Mouse (Mus musculus): ENCODE results near the gene Rcsd1. TPM values are rescaled to one million over a fixed set of nuclear protein-coding genes. Genes with fewer than 3 reads are reported as not detected.

The Rcsd1 gene
- 11.1 and 14.9 TPM in 2 replicates for polyA plus RNA-seq (2014; fragmentation: Nextera tagmentation; extraction: Ambion mirVana)

GRCm38 (mm10) chr1:165709629-165710256, at the start of gene Rcsd1:
Gene Rcsd1, minus strand, starts transcription at chr1:165709757.
- Histone ChIP-seq H3K9me3 (ENCODE audit: control insufficient read depth, low read length) (no peaks in the 10 kb centered on the region), H3K36me3 (ENCODE audit: control insufficient read depth, insufficient read depth, low read length) (no peaks in the 10 kb centered on the region), H3K27ac (replicated peaks; ENCODE audit: low read depth, low read length) (no peak within 1 kb of the TSS; the same call in 1 of the 2 replicates), H3K9ac (ENCODE audit: low read depth, low read length) (peak within 1 kb of the TSS; percentile 69; the same call in 1 of the 2 replicates), H3K4me3 (ENCODE audit: low read depth, low read length) (no peak within 1 kb of the TSS), H3K4me1 (ENCODE audit: control insufficient read depth, insufficient read depth, low read length) (peaks cover 3% of the 10 kb centered on the region; the same call in 1 of the 2 replicates), H3K27me3 (replicated peaks; ENCODE audit: control insufficient read depth, insufficient read depth, low read length) (no peaks in the 10 kb centered on the region), H3K4me2 (ENCODE audit: low read depth, low read length) (peak within 1 kb of the TSS; percentile 72)
- no peak for ATAC-seq (ENCODE audit: low read depth)
- DNase-seq (ENCODE audit: low spot score), result no peak
- WGBS, result 62% methylated on average over 5 of the region's 5 CpGs

DNA sequence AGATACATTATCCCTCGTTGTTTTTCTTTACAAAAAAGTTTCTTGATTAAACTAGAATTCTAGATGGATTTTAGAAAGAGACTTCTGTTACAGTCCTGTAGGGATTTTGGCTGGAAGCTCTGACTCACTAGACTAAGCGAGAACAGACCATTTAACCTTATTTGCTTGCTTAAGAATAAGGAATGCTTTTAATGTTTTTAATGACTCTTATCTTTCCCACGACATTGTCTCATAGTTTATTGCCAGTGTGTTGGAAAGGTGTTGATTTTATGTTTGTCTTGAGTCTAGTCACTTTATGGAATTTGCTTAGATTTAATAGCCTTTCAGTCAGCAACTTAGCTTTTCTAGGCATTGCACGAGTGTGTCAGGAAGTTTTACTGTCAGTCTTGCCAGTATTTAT, 45.6 kb upstream of the Rcsd1 start:
- Histone ChIP-seq H3K4me1 (ENCODE audit: control insufficient read depth, insufficient read depth, low read length) (no peaks in the 10 kb centered on the region), H3K9ac (ENCODE audit: low read depth, low read length) (no peak overlapping the region), H3K27ac (replicated peaks; ENCODE audit: low read depth, low read length) (no peak overlapping the region), H3K4me2 (ENCODE audit: low read depth, low read length) (no peak overlapping the region), H3K9me3 (ENCODE audit: control insufficient read depth, low read length) (no peaks in the 10 kb centered on the region), H3K36me3 (ENCODE audit: control insufficient read depth, insufficient read depth, low read length) (no peaks in the 10 kb centered on the region), H3K4me3 (ENCODE audit: low read depth, low read length) (no peak overlapping the region), H3K27me3 (replicated peaks; ENCODE audit: control insufficient read depth, insufficient read depth, low read length) (no peaks in the 10 kb centered on the region)
- 46% methylated on average over 4 of the region's 4 CpGs for WGBS
- no peak for ATAC-seq (ENCODE audit: low read depth)
- DNase-seq (ENCODE audit: low spot score), result no peak

DNA sequence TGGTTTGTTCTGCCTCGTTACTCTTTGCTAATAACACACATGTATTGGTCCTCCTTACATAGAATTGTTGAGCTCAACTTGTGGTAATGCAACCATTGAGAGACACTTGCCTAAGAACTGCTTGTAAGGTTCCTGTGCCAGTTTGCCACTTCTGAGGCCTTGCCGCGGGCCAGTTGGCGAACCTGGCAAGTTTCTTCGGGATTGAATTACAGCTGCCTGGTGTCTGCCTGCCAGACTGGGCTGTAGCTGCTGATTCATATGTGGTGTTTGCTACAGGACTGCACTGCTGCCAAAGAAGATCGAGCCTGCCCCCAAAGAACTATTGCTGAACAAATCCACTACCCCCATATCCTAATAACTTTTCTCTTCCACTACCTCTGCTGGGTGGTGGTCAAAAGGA, 44.6 kb upstream of the Rcsd1 start:
- no peak for ATAC-seq (ENCODE audit: low read depth)
- Histone ChIP-seq H3K36me3 (ENCODE audit: control insufficient read depth, insufficient read depth, low read length) (no peaks in the 10 kb centered on the region), H3K9me3 (ENCODE audit: control insufficient read depth, low read length) (no peaks in the 10 kb centered on the region), H3K4me3 (ENCODE audit: low read depth, low read length) (no peak overlapping the region), H3K9ac (ENCODE audit: low read depth, low read length) (no peak overlapping the region), H3K27me3 (replicated peaks; ENCODE audit: control insufficient read depth, insufficient read depth, low read length) (no peaks in the 10 kb centered on the region), H3K4me1 (ENCODE audit: control insufficient read depth, insufficient read depth, low read length) (no peaks in the 10 kb centered on the region), H3K4me2 (ENCODE audit: low read depth, low read length) (no peak overlapping the region), H3K27ac (replicated peaks; ENCODE audit: low read depth, low read length) (no peak overlapping the region)
- DNase-seq (ENCODE audit: low spot score), result no peak
- 91% methylated on average over 6 of the region's 6 CpGs for WGBS

- no peak overlapping the region for H3K9ac ChIP-seq (ENCODE audit: low read depth, low read length)
- H3K4me3 ChIP-seq (ENCODE audit: low read depth, low read length), result no peak overlapping the region
- ATAC-seq (ENCODE audit: low read depth) (no peak), DNase-seq (ENCODE audit: low spot score) (no peak)
- no peaks in the 10 kb centered on the region for H3K36me3 ChIP-seq (ENCODE audit: control insufficient read depth, insufficient read depth, low read length)
- no peaks in the 10 kb centered on the region for H3K27me3 ChIP-seq (replicated peaks; ENCODE audit: control insufficient read depth, insufficient read depth, low read length)
- no peaks in the 10 kb centered on the region for H3K9me3 ChIP-seq (ENCODE audit: control insufficient read depth, low read length)
- H3K27ac ChIP-seq (replicated peaks; ENCODE audit: low read depth, low read length), result no peak overlapping the region
- 74% methylated on average over 5 of the region's 5 CpGs for WGBS
- no peak overlapping the region for H3K4me2 ChIP-seq (ENCODE audit: low read depth, low read length)
- no peaks in the 10 kb centered on the region for H3K4me1 ChIP-seq (ENCODE audit: control insufficient read depth, insufficient read depth, low read length)
Measured at GRCm38 (mm10) chr1:165751838-165752237, 42.3 kb upstream of the Rcsd1 start.

GRCm38 (mm10) chr1:165751142-165751541, 41.6 kb upstream of the Rcsd1 start:
- Histone ChIP-seq H3K9me3 (ENCODE audit: control insufficient read depth, low read length) (no peaks in the 10 kb centered on the region), H3K36me3 (ENCODE audit: control insufficient read depth, insufficient read depth, low read length) (no peaks in the 10 kb centered on the region), H3K27ac (replicated peaks; ENCODE audit: low read depth, low read length) (no peak overlapping the region), H3K9ac (ENCODE audit: low read depth, low read length) (no peak overlapping the region), H3K4me1 (ENCODE audit: control insufficient read depth, insufficient read depth, low read length) (no peaks in the 10 kb centered on the region), H3K4me3 (ENCODE audit: low read depth, low read length) (no peak overlapping the region), H3K27me3 (replicated peaks; ENCODE audit: control insufficient read depth, insufficient read depth, low read length) (no peaks in the 10 kb centered on the region), H3K4me2 (ENCODE audit: low read depth, low read length) (no peak overlapping the region)
- ATAC-seq (ENCODE audit: low read depth) (no peak), DNase-seq (ENCODE audit: low spot score) (no peak)

- no peaks in the 10 kb centered on the region for H3K9me3 ChIP-seq (ENCODE audit: control insufficient read depth, low read length)
- no peak overlapping the region for H3K4me2 ChIP-seq (ENCODE audit: low read depth, low read length)
- DNase-seq (ENCODE audit: low spot score) (no peak), ATAC-seq (ENCODE audit: low read depth) (no peak)
- no peak overlapping the region for H3K4me3 ChIP-seq (ENCODE audit: low read depth, low read length)
- H3K27me3 ChIP-seq (replicated peaks; ENCODE audit: control insufficient read depth, insufficient read depth, low read length), result no peaks in the 10 kb centered on the region
- no peaks in the 10 kb centered on the region for H3K36me3 ChIP-seq (ENCODE audit: control insufficient read depth, insufficient read depth, low read length)
- H3K27ac ChIP-seq (replicated peaks; ENCODE audit: low read depth, low read length), result no peak overlapping the region
- WGBS, result 47% methylated on average over 11 of the region's 11 CpGs
- H3K4me1 ChIP-seq (ENCODE audit: control insufficient read depth, insufficient read depth, low read length), result no peaks in the 10 kb centered on the region
- H3K9ac ChIP-seq (ENCODE audit: low read depth, low read length), result no peak overlapping the region
Measured at GRCm38 (mm10) chr1:165748053-165748452, 38.5 kb upstream of the Rcsd1 start.

- H3K9me3 ChIP-seq (ENCODE audit: control insufficient read depth, low read length), result no peaks in the 10 kb centered on the region
- H3K4me1 ChIP-seq (ENCODE audit: control insufficient read depth, insufficient read depth, low read length), result no peaks in the 10 kb centered on the region
- no peak for DNase-seq (ENCODE audit: low spot score)
- H3K27me3 ChIP-seq (replicated peaks; ENCODE audit: control insufficient read depth, insufficient read depth, low read length), result no peaks in the 10 kb centered on the region
- H3K4me3 ChIP-seq (ENCODE audit: low read depth, low read length), result no peak overlapping the region
- H3K4me2 ChIP-seq (ENCODE audit: low read depth, low read length), result no peak overlapping the region
- no peak overlapping the region for H3K27ac ChIP-seq (replicated peaks; ENCODE audit: low read depth, low read length)
- ATAC-seq (ENCODE audit: low read depth), result no peak
- H3K9ac ChIP-seq (ENCODE audit: low read depth, low read length), result no peak overlapping the region
- WGBS, result 83% methylated on average over 8 of the region's 8 CpGs
- H3K36me3 ChIP-seq (ENCODE audit: control insufficient read depth, insufficient read depth, low read length), result no peaks in the 10 kb centered on the region
Measured at GRCm38 (mm10) chr1:165741989-165742388, 32.4 kb upstream of the Rcsd1 start.

GRCm38 (mm10) chr1:165738985-165739384, 29.4 kb upstream of the Rcsd1 start:
- WGBS, result 70% methylated on average over 1 of the region's 1 CpGs

DNA sequence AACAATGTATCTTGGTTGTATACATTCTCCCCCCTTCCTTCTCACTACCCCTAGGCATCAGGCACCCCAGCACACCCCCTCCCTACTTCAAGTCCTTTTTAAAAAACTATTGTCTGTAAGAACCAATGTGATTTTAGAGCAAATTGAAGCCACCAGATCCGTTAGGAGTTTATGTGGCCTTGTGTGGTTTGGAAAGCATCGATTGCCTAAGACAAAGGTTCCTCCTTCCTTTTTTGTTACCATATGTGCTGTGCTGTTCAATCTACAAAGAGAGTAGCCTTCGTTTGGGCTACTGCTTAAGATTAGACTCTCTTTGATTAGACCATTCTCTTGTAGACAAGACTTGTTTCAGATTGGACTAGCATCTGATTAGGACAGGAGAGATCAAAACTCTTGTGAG, 28.3 kb upstream of the Rcsd1 start:
- Histone ChIP-seq H3K4me1 (ENCODE audit: control insufficient read depth, insufficient read depth, low read length) (no peaks in the 10 kb centered on the region), H3K36me3 (ENCODE audit: control insufficient read depth, insufficient read depth, low read length) (no peaks in the 10 kb centered on the region), H3K27ac (replicated peaks; ENCODE audit: low read depth, low read length) (no peak overlapping the region), H3K4me3 (ENCODE audit: low read depth, low read length) (no peak overlapping the region), H3K9me3 (ENCODE audit: control insufficient read depth, low read length) (no peaks in the 10 kb centered on the region), H3K27me3 (replicated peaks; ENCODE audit: control insufficient read depth, insufficient read depth, low read length) (no peaks in the 10 kb centered on the region), H3K4me2 (ENCODE audit: low read depth, low read length) (no peak overlapping the region), H3K9ac (ENCODE audit: low read depth, low read length) (no peak overlapping the region)
- ATAC-seq (ENCODE audit: low read depth) (no peak), DNase-seq (ENCODE audit: low spot score) (no peak)
- WGBS, result 59% methylated on average over 3 of the region's 3 CpGs

More at GRCm38 (mm10) chr1:165738985-165739384, 29.4 kb upstream of the Rcsd1 start:
- no peak overlapping the region for H3K9ac ChIP-seq (ENCODE audit: low read depth, low read length)
- no peaks in the 10 kb centered on the region for H3K27me3 ChIP-seq (replicated peaks; ENCODE audit: control insufficient read depth, insufficient read depth, low read length)
- H3K4me3 ChIP-seq (ENCODE audit: low read depth, low read length), result no peak overlapping the region
- no peaks in the 10 kb centered on the region for H3K4me1 ChIP-seq (ENCODE audit: control insufficient read depth, insufficient read depth, low read length)
- H3K36me3 ChIP-seq (ENCODE audit: control insufficient read depth, insufficient read depth, low read length), result no peaks in the 10 kb centered on the region
- H3K27ac ChIP-seq (replicated peaks; ENCODE audit: low read depth, low read length), result no peak overlapping the region
- ATAC-seq (ENCODE audit: low read depth) (no peak), DNase-seq (ENCODE audit: low spot score) (no peak)
- no peaks in the 10 kb centered on the region for H3K9me3 ChIP-seq (ENCODE audit: control insufficient read depth, low read length)
- H3K4me2 ChIP-seq (ENCODE audit: low read depth, low read length), result no peak overlapping the region
